Mouse (Mus musculus) heart, embryonic 10.5 days (tissue): ENCODE measurements around the gene Pdcd7. TPM values are rescaled to one million over a fixed set of nuclear protein-coding genes. Genes with fewer than 3 reads are reported as not detected.
A peak's percentile ranks its signal among the peaks of the same experiment; 100 is the strongest.

Experiments used
- DNase-seq: peaks from one replicate; pipeline ENCODE4 v3.0.0-alpha.2; 2017; ENCODE audit warnings: low spot score
- H3K27ac ChIP-seq: fragments of 300-500 bp; sonication (generic); 2 replicates; pipeline ENCODE4 v1.5.1; 2016; ENCODE audit warnings: mild to moderate bottlenecking
- H3K27me3 ChIP-seq: fragments of 300-500 bp; sonication (generic); 2 replicates; pipeline ENCODE4 v1.6.1; 2016; ENCODE audit warnings: mild to moderate bottlenecking; ENCODE audit not compliant: poor library complexity, insufficient read depth, severe bottlenecking
- H3K36me3 ChIP-seq: fragments of 300-500 bp; sonication (generic); 2 replicates; pipeline ENCODE4 v1.6.1; 2016; ENCODE audit warnings: mild to moderate bottlenecking, moderate library complexity
- H3K4me1 ChIP-seq: fragments of 300-500 bp; sonication (generic); 2 replicates; pipeline ENCODE4 v1.6.1; 2016; ENCODE audit warnings: mild to moderate bottlenecking
- H3K4me3 ChIP-seq: fragments of 300-500 bp; sonication (generic); 2 replicates; pipeline ENCODE4 v1.5.1; 2016; ENCODE audit warnings: mild to moderate bottlenecking, moderate library complexity
- H3K9me3 ChIP-seq: fragments of 300-500 bp; sonication (generic); 2 replicates; pipeline ENCODE4 v1.6.1; 2016; ENCODE audit warnings: mild to moderate bottlenecking, moderate library complexity
- WGBS: fragments of 180-500 bp; shearing (Covaris S2); methylation state at CpG from one replicate; pipeline ENCODE4 v1.1.7; 2016; 5-methylcytosine and 5-hydroxymethylcytosine counted together
- polyA plus RNA-seq: library from polyadenylated mRNA; unstranded; fragments of >200 nt; fragmentation: Nextera tagmentation; extraction: Ambion mirVana; gene quantifications from 2 replicates; pipeline ENCODE4 v1.2.1, GENCODE M21; 2016

Gene Pdcd7
- polyA plus RNA-seq, 1 experiment from 2014 or later: 7.8 TPM

GRCm38 (mm10) chr9:65363684-65364083 lies 17.8 kb downstream of the Pdcd7 start:
- 47% methylated on average over 9 of the region's 9 CpGs for WGBS
- Histone ChIP-seq H3K36me3 (peaks cover 47% of the 10 kb centered on the region), H3K27me3 (no peaks in the 10 kb centered on the region), H3K9me3 (no peaks in the 10 kb centered on the region), H3K4me3 (no peak overlapping the region), H3K27ac (no peak overlapping the region), H3K4me1 (peaks cover 22% of the 10 kb centered on the region)
- DNase-seq: peak; percentile 76

- peaks cover 28% of the 10 kb centered on the region for H3K36me3 ChIP-seq
- peaks cover 22% of the 10 kb centered on the region for H3K4me1 ChIP-seq
- H3K4me3 ChIP-seq: no peak overlapping the region
- WGBS: 87% methylated on average over 7 of the region's 7 CpGs
- H3K27ac ChIP-seq: no peak overlapping the region
- H3K27me3 ChIP-seq: no peaks in the 10 kb centered on the region
- peak; percentile 54 for DNase-seq
- H3K9me3 ChIP-seq: no peaks in the 10 kb centered on the region
These were observed 19.8 kb downstream of the Pdcd7 start for GRCm38 (mm10) chr9:65365721-65366120.

GRCm38 (mm10) chr9:65371756-65372155 lies 25.9 kb downstream of the Pdcd7 start:
- Histone ChIP-seq H3K27me3 (no peaks in the 10 kb centered on the region), H3K4me3 (no peak overlapping the region), H3K9me3 (no peaks in the 10 kb centered on the region), H3K36me3 (peaks cover 17% of the 10 kb centered on the region), H3K27ac (no peak overlapping the region), H3K4me1 (peaks cover 13% of the 10 kb centered on the region; the same call in 1 of the 2 replicates)
- no peak for DNase-seq
- 75% methylated on average over 24 of the region's 24 CpGs for WGBS

- H3K9me3 ChIP-seq: no peaks in the 10 kb centered on the region
- no peak for DNase-seq
- no peak overlapping the region for H3K27ac ChIP-seq
- WGBS: 67% methylated on average over 4 of the region's 4 CpGs
- H3K36me3 ChIP-seq: peaks cover 20% of the 10 kb centered on the region
- H3K4me3 ChIP-seq: no peak overlapping the region
- no peaks in the 10 kb centered on the region for H3K27me3 ChIP-seq
- peaks cover 13% of the 10 kb centered on the region; the same call in 1 of the 2 replicates for H3K4me1 ChIP-seq
These were observed 26.5 kb downstream of the Pdcd7 start for GRCm38 (mm10) chr9:65372449-65372848.

- DNase-seq: no peak
- no peaks in the 10 kb centered on the region for H3K9me3 ChIP-seq
- peaks cover 23% of the 10 kb centered on the region for H3K36me3 ChIP-seq
- H3K27me3 ChIP-seq: no peaks in the 10 kb centered on the region
- H3K27ac ChIP-seq: peak overlapping the region; percentile 18; the same call in 1 of the 2 replicates
- 73% methylated on average over 5 of the region's 5 CpGs for WGBS
- peaks cover 8% of the 10 kb centered on the region; the same call in 1 of the 2 replicates for H3K4me1 ChIP-seq
- no peak overlapping the region for H3K4me3 ChIP-seq
These were observed 28.7 kb downstream of the Pdcd7 start for GRCm38 (mm10) chr9:65374468-65375162.

- Histone ChIP-seq H3K36me3 (peaks cover 23% of the 10 kb centered on the region), H3K4me3 (no peak overlapping the region), H3K4me1 (peaks cover 8% of the 10 kb centered on the region; the same call in 1 of the 2 replicates), H3K27me3 (no peaks in the 10 kb centered on the region), H3K9me3 (no peaks in the 10 kb centered on the region), H3K27ac (peak overlapping the region; percentile 18; the same call in 1 of the 2 replicates)
- no peak for DNase-seq
- 84% methylated on average over 9 of the region's 9 CpGs for WGBS
These were observed 29.4 kb downstream of the Pdcd7 start for GRCm38 (mm10) chr9:65375163-65375934.

GRCm38 (mm10) chr9:65381017-65381590 lies 35.2 kb downstream of the Pdcd7 start:
- H3K4me3 ChIP-seq: no peak overlapping the region
- WGBS: 79% methylated on average over 4 of the region's 4 CpGs
- H3K4me1 ChIP-seq: peaks cover 23% of the 10 kb centered on the region
- H3K36me3 ChIP-seq: peaks cover 6% of the 10 kb centered on the region
- peak overlapping the region; percentile 23; the same call in 1 of the 2 replicates for H3K27ac ChIP-seq
- no peaks in the 10 kb centered on the region for H3K9me3 ChIP-seq
- DNase-seq: no peak
- H3K27me3 ChIP-seq: 0 out of 2 replicates have a peak, but pooled peaks cover 5% of the 10 kb centered on the region

- Histone ChIP-seq H3K27me3 (0 out of 2 replicates have a peak, but pooled peaks cover 5% of the 10 kb centered on the region), H3K4me1 (peaks cover 23% of the 10 kb centered on the region), H3K4me3 (no peak overlapping the region), H3K36me3 (peaks cover 6% of the 10 kb centered on the region), H3K9me3 (no peaks in the 10 kb centered on the region), H3K27ac (peak overlapping the region; percentile 33; the same call in 1 of the 2 replicates)
- DNase-seq: no peak
- WGBS: 65% methylated on average over 6 of the region's 6 CpGs
These were observed 36.3 kb downstream of the Pdcd7 start for GRCm38 (mm10) chr9:65382031-65382750.

GRCm38 (mm10) chr9:65382751-65383097 lies 36.8 kb downstream of the Pdcd7 start:
- Histone ChIP-seq H3K27ac (peak overlapping the region; percentile 33; the same call in 1 of the 2 replicates), H3K36me3 (peaks cover under 1% of the 10 kb centered on the region; the same call in 1 of the 2 replicates), H3K4me1 (peaks cover 23% of the 10 kb centered on the region), H3K4me3 (no peak overlapping the region), H3K9me3 (no peaks in the 10 kb centered on the region), H3K27me3 (0 out of 2 replicates have a peak, but pooled peaks cover 5% of the 10 kb centered on the region)
- DNase-seq: no peak
- WGBS: 43% methylated on average over 3 of the region's 3 CpGs

GRCm38 (mm10) chr9:65384276-65384675 lies 38.4 kb downstream of the Pdcd7 start:
- no peak for DNase-seq
- 50% methylated on average over 3 of the region's 3 CpGs for WGBS
- Histone ChIP-seq H3K27ac (no peak overlapping the region), H3K4me3 (no peak overlapping the region), H3K27me3 (peaks cover 13% of the 10 kb centered on the region), H3K9me3 (no peaks in the 10 kb centered on the region), H3K36me3 (no peaks in the 10 kb centered on the region), H3K4me1 (peaks cover 23% of the 10 kb centered on the region)

GRCm38 (mm10) chr9:65386373-65387140 lies 40.7 kb downstream of the Pdcd7 start:
- 37% methylated on average over 8 of the region's 8 CpGs for WGBS
- H3K27me3 ChIP-seq: peaks cover 36% of the 10 kb centered on the region
- no peak overlapping the region for H3K4me3 ChIP-seq
- DNase-seq: no peak
- H3K36me3 ChIP-seq: no peaks in the 10 kb centered on the region
- no peak overlapping the region for H3K27ac ChIP-seq
- H3K4me1 ChIP-seq: peaks cover 22% of the 10 kb centered on the region
- no peaks in the 10 kb centered on the region for H3K9me3 ChIP-seq
